9 mouse cellular contexts compared by ENCODE assay signal in the genomic region with DNA sequence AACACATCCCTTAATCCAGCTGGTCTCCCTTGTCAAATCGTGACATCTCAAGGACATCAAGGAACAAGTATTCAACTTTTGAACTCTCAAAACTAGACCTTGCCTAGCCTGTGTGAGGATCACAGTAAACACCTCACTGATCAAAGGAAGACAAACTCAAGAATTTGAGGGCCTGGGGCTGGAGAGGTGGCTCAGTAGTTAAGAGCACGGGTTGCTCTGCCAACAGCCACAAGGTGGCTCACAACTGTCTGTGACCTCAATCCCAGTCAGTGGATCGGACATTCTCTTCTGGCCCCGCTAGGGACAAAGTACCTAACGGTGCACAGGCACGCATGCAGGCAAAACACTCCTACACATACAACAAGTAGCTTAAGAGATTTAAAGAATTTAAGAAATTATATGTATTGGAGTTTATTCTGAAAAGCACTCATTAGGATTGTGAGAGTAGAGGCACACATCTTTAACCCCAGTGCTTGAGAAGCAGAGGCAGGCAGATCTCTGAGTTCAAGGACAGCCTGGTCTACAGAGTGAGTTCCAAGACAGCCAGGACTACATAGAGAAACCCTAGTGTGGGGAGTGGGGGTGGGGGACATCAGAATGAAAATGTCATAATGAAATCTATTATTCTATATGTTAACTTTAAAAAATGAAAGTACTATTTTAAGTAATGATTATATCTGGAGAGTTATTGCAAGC. TPM values are rescaled to one million over a fixed set of nuclear protein-coding genes. Genes with fewer than 3 reads are reported as not detected.
DNase-seq lines count a peak whose midpoint lies in the region; ATAC-seq and TF ChIP-seq lines count a peak whose summit lies in the region.
"Had no signal": no experiment of that assay in that cellular context is flagged by ENCODE, and none has a peak within 500 bp of the region (broad histone marks: within the 10 kb centered on the region; RNA-seq: fewer than 3 reads in every experiment).

No protein-coding gene starts in this region.

- no peaks in the 10 kb centered on the region for H3K27me3 ChIP-seq in hindbrain, embryonic 11.5 days (ENCODE audit: control insufficient read depth, insufficient read depth, low read length)
- no peaks in the 10 kb centered on the region for H3K27me3 ChIP-seq in hindbrain, embryonic 10.5 days (ENCODE audit: insufficient read depth, poor library complexity, severe bottlenecking)
- H3K27me3 ChIP-seq in forebrain, postnatal 0 days (ENCODE audit: insufficient read depth, low read length): no peaks in the 10 kb centered on the region
- H3K27me3 ChIP-seq in cerebellum, adult 2 months (ENCODE audit: control insufficient read depth, insufficient read depth, low read length): no peaks in the 10 kb centered on the region

- TF ChIP-seq POLR2A in cerebellum, adult 2 months (IDR thresholded peaks at IDR 0.05; ENCODE audit: borderline replicate concordance, insufficient read depth, low read length): no peak

- no peak overlapping the region for H3K4me2 ChIP-seq in hindbrain, embryonic 11.5 days (replicated peaks; ENCODE audit: low read depth, low read length)
- no peak overlapping the region for H3K4me2 ChIP-seq in forebrain, postnatal 0 days (ENCODE audit: low read depth)
- H3K4me2 ChIP-seq: limb, embryonic 12.5 days had no signal

- H3K9me3 ChIP-seq in hindbrain, embryonic 11.5 days (ENCODE audit: control insufficient read depth, low read length): no peaks in the 10 kb centered on the region
- peaks cover 12% of the 10 kb centered on the region for H3K9me3 ChIP-seq in hindbrain, embryonic 10.5 days
- peaks cover 11% of the 10 kb centered on the region; the same call in 1 of the 2 replicates for H3K9me3 ChIP-seq in forebrain, postnatal 0 days (ENCODE audit: low read length)

- DNase-seq in hindbrain, embryonic 11.5 days (ENCODE audit: low spot score): no peak
- no peak for DNase-seq in hindbrain, embryonic 10.5 days (ENCODE audit: low spot score)
- peak; percentile 50 for DNase-seq in MN1 (ENCODE audit: low spot score)
- DNase-seq in forebrain, postnatal 0 days: no peak
- DNase-seq in spleen, postnatal 14 days (ENCODE audit: low spot score in 2 of 2): no peak
- no peak for DNase-seq in layer of hippocampus, adult 9-11 months
- no peak for DNase-seq in cerebellum, adult 2 months

- 77% methylated on average over 6 of the region's 6 CpGs for WGBS in hindbrain, embryonic 11.5 days
- WGBS in hindbrain, embryonic 10.5 days: 69% methylated on average over 6 of the region's 6 CpGs
- 63% methylated on average over 6 of the region's 6 CpGs for WGBS in forebrain, postnatal 0 days
- 35% methylated on average over 6 of the region's 6 CpGs for WGBS in cerebellum, adult 2 months

- H3K4me1 ChIP-seq in hindbrain, embryonic 11.5 days (replicated peaks; ENCODE audit: control insufficient read depth, insufficient read depth, low read length): no peaks in the 10 kb centered on the region
- peaks cover 4% of the 10 kb centered on the region; the same call in 1 of the 2 replicates for H3K4me1 ChIP-seq in hindbrain, embryonic 10.5 days (replicated peaks)
- H3K4me1 ChIP-seq in forebrain, postnatal 0 days (ENCODE audit: insufficient read depth): no peaks in the 10 kb centered on the region
- H3K4me1 ChIP-seq in cerebellum, adult 2 months (ENCODE audit: control insufficient read depth, insufficient read depth, low read length): peaks cover 3% of the 10 kb centered on the region; the same call in 1 of the 2 replicates

- ATAC-seq in hindbrain, embryonic 11.5 days (ENCODE audit: low FRiP score): peak; percentile 57; the same call in 1 of the 2 replicates
- peak; percentile 62 for ATAC-seq in forebrain, postnatal 0 days
- 0 out of 2 replicates have a peak, but pooled peaks have one; percentile 49 for ATAC-seq in megakaryocyte-erythroid progenitor cell, adult 5-6 weeks (replicated peaks; ENCODE audit: low FRiP score, low TSS enrichment, poor library complexity, severe bottlenecking)

- no peak overlapping the region for H3K4me3 ChIP-seq in hindbrain, embryonic 11.5 days (ENCODE audit: low read depth, low read length)
- H3K4me3 ChIP-seq in hindbrain, embryonic 10.5 days: no peak overlapping the region
- no peak overlapping the region for H3K4me3 ChIP-seq in forebrain, postnatal 0 days (ENCODE audit: low read depth, low read length)
- H3K4me3 ChIP-seq in cerebellum, adult 2 months (replicated peaks; ENCODE audit: insufficient read depth, low read depth, low read length): no peak overlapping the region
- H3K4me3 ChIP-seq: limb, embryonic 12.5 days had no signal

- H3K36me3 ChIP-seq in hindbrain, embryonic 11.5 days (ENCODE audit: control insufficient read depth, insufficient read depth, low read length): no peaks in the 10 kb centered on the region
- peaks cover 14% of the 10 kb centered on the region for H3K36me3 ChIP-seq in hindbrain, embryonic 10.5 days
- H3K36me3 ChIP-seq in forebrain, postnatal 0 days (ENCODE audit: insufficient read depth): no peaks in the 10 kb centered on the region

- peak; percentile 50 for TF ChIP-seq CTCF in forebrain, postnatal 0 days (IDR thresholded peaks at IDR 0.05; ENCODE audit: low read depth)
- TF ChIP-seq CTCF in cerebellum, adult 2 months (IDR thresholded peaks at IDR 0.05; ENCODE audit: borderline replicate concordance, insufficient read depth, low read depth, low read length): no peak

- no peak overlapping the region for H3K27ac ChIP-seq in hindbrain, embryonic 11.5 days (ENCODE audit: low read depth, low read length)
- no peak overlapping the region for H3K27ac ChIP-seq in hindbrain, embryonic 10.5 days
- no peak overlapping the region for H3K27ac ChIP-seq in forebrain, postnatal 0 days (ENCODE audit: low read depth, low read length)
- H3K27ac ChIP-seq in cerebellum, adult 2 months (ENCODE audit: insufficient read depth, low read length): no peak overlapping the region
- H3K27ac ChIP-seq: limb, embryonic 12.5 days had no signal

- H3K9ac ChIP-seq in hindbrain, embryonic 11.5 days (ENCODE audit: low read depth, low read length): no peak overlapping the region
- no peak overlapping the region for H3K9ac ChIP-seq in forebrain, postnatal 0 days
- H3K9ac ChIP-seq: limb, embryonic 12.5 days had no signal

RNA-seq across cellular contexts. Expression of a gene that starts 41.2 kb away (rescaled TPM):
- 14.8 and 16.9 TPM in 2 replicates for polyA plus RNA-seq in hindbrain, embryonic 11.5 days (2014; fragmentation: Nextera tagmentation; extraction: Ambion mirVana)
- polyA plus RNA-seq in hindbrain, embryonic 10.5 days (2016; fragmentation: Nextera tagmentation; extraction: Ambion mirVana): 17.8 and 18.0 TPM in 2 replicates
- 18.2 and 19.0 TPM in 2 replicates for total RNA-seq in forebrain, postnatal 0 days (2014; rRNA removed)
- 26.8 and 27.6 TPM in 2 replicates for polyA plus RNA-seq in forebrain, postnatal 0 days (2015; fragmentation: Nextera tagmentation; extraction: Ambion mirVana)
- 32.2 and 48.9 TPM in 2 replicates for total RNA-seq in megakaryocyte-erythroid progenitor cell, adult 5-6 weeks (2014; fragmentation: Nextera tagmentation)
- 22.6 and 25.8 TPM in 2 replicates for total RNA-seq in megakaryocyte-erythroid progenitor cell, adult 5-6 weeks (2017)
- 17.3 and 18.3 TPM in 2 replicates for polyA plus RNA-seq in cerebellum, adult 2 months (2012; rRNA removed)
